Mouse (Mus musculus) ovary, postnatal 36 days (tissue): Measurements from ENCODE around the gene Tbx2.
A peak's percentile ranks its signal among the peaks of the same experiment; 100 is the strongest.

Experiments
- DNase-seq: peaks from one replicate; pipeline ENCODE4 v3.0.0; 2022; ENCODE audit warnings: low spot score, mixed read lengths

Gene Tbx2

DNA sequence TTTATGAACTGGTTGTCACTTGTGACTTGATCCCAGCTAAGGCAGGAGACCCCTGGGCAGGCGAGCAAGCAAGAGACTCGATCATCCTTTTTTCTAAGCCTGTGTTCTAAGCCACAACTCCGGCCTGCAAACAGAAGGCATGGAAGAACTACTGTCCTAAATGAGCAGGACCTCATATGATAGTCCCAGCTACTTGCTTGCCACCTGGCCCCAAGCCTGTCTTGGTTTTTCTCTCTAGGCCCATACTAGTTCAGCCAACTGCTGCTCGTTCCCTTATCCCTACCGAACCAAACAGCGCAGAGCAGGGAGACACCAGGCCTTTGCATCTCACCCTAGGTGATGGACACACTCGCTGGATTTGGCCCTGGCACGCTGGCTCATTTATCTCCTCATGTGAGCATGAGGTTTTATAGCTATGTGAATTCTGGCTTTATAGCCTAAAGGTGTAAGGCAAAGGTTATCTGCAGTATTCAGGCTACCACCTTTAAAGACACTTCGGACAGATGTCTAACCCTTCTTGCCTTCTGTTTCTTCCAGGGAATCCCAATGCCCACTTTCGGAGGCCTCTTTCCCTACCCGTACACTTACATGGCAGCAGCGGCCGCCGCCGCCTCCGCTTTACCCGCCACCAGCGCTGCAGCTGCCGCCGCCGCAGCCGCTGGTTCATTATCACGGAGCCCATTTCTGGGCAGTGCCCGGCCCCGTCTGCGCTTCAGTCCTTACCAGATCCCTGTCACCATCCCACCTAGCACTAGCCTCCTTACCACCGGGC, 7.9 kb downstream of the Tbx2 start:
- no peak for DNase-seq

DNA sequence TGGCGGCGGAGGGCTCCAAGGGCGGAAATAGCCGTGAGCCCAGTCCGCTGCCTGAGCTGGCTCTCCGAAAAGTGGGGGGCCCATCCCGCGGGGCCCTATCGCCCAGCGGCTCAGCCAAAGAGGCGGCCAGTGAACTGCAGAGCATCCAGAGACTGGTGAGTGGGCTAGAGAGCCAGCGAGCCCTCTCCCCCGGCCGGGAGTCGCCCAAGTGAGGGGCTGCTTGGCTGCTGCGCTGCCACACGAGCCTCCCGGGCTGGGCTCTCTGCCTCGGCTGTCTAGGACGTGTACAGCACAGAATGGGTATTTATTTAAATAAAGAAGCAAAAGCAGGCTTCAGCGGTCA, 8.4 kb downstream of the Tbx2 start:
- DNase-seq, result no peak

DNA sequence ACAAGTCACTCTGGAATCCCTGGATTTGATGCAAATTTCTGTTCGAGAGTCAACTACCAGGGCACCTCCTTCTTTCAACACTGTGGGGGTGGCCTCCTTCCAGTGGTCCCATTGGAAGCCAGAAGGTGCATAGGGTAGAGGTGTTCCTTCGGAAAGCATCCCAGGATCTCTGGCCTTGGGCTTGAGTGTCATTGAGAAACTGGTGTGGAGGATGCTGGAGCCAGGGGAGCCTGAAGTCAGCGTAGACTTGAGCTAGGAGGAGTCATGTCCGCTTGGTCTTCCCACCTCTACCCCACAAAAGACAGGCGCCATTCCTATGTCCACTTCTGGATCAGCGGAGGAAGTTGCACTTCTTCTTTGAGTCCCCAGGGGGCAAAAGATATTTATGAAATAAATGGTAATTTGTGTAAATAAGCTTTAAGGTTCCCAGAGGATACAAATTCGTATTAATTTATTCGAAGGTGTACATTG, 8.9 kb downstream of the Tbx2 start:
- no peak for DNase-seq

DNA sequence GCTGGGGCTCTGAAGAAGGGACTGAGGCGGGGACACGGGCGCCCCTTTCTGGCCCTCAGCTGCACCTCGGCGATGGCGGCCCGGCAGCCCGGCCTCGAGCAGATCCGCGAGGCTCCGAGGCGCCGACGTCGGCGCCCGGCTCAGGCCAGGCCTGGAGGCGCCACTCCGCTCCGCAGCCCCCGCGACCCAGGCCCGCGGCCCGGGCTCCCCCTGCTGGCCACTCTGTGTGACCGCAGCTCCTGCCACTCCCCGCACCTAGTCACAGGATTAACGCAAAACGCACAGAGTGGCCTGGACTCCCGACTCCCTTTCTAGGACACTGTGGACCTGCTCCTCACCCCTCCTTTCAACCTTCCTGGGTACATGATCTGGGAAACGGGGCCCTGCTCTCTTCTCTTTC, 9.6 kb downstream of the Tbx2 start:
- DNase-seq, result peak; percentile 82

DNA sequence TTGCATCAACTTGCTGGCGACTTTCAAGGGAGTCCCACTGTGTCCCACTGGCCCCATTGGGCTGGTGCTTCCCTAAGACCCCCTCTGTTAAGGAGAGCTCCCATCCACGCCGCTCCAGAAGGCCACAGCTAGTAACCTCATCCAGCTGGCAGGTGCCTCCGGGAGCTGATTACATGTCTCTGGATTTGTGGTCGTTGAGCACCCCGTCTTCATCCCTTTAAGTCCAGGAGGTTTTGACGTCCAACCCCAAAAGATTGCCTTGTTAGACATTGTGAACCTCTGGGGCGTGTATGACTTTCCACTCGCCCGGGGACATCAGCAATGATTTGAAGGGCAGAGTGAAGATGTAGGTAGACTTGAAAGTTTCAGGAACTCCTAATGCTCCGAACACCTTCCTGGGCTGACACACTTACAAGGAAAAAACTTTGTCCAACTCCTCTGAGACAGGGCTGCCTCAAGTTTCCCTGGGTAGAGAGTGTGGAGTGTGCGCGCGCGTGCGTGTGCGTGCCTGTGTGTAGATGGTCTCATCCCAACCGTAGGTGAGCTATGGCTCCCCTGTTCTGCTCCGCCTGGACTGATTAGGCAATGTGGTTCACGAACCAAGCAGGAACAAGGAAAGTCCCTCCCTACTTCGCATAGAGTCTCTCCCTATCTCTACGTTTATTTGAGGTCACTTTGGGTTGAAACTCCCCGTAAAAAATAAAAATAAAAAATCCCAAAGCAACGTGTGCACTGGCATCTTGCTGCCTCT, 10.4 kb downstream of the Tbx2 start:
- no peak for DNase-seq

DNA sequence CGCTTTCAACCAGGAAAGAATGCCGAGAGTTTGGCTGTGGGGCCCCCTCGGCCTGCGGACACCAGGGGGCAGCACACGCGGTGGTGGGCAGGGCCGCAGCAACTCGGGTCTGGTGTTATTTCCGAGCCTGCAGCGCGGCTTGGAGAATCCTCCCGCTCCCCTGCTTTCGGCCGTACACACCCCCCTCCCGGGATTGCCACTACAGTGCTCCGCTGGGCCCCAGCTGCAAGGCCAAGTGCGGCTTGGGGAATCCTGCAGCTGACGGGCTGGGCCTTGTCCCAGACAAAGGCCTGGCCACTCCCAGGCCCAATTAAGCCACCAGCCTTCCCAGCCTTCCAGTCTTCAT, 11.0 kb downstream of the Tbx2 start:
- peak; percentile 85 for DNase-seq

DNA sequence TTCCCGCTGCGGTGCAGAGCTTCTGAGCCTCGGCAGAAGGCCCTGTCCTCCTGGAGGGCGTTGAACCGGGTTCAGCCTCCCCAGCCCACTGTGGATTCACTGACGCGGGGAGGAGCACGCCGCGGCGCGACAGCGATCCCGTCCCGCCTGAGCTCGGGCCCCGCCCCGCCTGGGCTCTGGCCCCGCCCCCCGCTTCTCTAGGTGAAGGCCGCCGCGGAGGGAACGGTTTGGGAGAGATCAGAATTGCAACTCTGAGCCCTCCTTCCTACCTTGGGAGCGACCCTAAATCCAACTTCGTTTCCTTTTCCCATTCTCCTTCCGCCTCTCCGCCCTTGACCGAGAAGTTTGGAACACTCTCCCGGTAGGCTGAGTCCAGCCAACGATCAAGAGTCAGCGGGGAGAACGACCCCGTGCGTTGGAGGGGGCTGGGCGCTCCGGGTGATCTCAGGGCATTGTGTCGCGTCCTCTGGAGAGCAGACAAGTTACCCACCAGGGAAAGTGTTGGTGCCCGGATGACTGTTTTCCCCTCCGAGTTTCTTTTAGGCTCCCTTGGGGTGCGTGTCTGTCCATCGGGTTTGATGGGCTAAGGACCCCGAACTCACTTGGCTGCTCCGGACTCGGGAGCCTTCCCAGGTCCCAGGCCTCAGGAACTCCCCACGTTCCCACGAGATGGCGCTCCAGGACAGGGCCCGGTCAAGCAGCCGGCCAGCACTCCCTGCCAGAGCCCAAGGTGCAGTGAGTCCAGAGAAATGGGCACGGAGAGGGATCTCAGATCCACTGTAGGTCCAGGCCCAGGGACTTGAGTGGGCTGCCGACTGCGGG, 12.0 kb downstream of the Tbx2 start:
- DNase-seq, result peak; percentile 93

DNA sequence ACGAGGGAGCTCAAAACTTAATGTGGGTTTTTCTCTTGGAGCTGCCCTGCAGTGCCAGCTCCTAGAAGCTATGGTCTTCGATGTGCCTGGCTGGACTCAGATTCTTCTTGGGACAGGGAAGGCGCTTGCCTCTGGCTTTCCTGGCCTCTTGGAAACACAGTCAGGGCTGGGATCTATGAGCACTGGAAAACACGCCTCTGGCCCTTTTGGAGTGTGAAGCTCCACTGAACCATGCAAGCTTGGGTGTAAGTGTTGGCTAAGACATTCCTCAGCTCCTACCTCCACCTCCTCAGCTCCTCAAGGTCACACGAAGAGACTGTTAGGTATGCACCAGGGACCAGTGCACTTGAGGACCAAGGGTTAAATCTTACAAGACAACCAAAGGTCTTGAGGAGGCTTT, 12.6 kb downstream of the Tbx2 start:
- DNase-seq, result no peak

DNA sequence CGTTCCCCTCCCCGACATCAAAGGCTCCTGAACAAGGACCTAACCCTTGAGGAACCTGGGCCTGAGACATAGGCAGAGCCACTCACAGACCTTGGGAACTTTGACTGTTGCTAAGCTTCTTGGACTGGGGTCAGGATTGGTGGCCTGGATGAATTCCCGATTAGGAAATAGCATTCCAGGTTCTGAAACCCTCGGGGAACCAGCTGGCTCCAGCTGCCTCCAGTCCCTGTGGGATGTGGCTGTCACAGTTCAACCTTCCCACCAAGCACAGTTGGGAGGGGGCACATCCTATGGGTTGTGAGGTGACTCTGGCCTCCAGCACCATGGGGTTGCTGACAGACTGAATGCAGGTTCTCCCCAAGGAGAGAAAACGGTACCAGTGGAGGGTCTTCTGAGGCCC, 13.6 kb downstream of the Tbx2 start:
- no peak for DNase-seq

DNA sequence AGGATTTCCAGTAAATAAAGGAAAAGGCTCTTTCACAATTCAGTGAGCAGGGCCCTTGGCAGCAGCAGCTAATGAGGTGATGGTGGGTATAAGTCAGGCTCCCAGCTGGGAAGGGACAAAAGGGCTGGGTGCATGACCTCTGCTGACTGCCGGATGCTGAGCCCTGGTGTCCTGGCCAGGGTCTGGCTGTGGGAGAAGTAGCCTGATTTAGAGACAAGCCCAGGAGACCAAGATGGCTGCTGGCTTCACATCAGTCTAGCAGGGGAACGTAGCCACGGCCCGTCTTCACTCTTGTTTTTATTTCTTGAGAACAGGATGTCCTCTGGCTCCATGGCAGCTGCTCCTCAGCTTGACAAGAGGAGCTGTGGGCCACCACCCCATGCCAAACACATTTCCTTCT, 14.2 kb downstream of the Tbx2 start:
- DNase-seq, result no peak

DNA sequence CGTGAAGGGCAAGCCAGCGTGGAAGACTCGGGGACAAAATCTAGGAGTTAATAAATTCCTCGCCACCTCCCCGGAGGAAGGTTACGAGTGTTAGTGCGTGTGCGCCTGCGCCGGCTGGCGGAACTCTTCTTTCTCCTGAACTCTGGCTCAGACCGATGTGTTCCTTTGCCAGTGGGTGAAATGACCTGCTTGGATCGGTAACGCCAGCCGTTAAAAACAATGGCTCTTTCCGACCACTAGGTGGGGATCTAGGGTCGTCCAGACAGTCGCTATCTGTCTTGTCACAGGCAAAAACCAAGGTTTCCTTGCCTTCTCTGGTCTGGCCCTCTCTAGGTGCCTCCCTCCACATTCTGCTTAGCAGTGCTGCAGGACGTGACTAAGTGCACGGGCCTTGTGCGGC, 16.7 kb downstream of the Tbx2 start:
- peak; percentile 65 for DNase-seq

DNA sequence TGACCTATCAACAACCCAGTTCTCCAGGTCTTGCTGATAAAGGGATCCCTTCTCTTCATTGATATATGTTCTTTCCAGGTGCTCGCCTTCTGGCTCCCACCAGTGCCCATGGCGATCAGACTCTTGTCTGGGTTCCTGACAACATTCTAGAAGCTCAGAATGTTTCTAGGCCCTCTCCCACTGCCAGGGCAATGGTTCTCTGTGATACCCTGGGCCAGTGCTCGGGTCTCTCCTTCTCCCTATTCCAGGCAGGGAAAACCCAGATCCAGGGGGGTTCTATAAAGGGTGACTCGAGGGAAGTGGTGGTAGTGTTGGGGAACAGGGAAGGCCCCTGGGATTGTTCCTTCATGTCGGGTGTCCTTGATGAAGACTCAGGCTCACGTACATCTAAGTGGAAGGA, 17.9 kb downstream of the Tbx2 start, which contains the start of gene Gm11444:
TSS of gene Gm11444 (minus strand) at position 101 of the 400 bp plus-strand sequence.
- no peak for DNase-seq

DNA sequence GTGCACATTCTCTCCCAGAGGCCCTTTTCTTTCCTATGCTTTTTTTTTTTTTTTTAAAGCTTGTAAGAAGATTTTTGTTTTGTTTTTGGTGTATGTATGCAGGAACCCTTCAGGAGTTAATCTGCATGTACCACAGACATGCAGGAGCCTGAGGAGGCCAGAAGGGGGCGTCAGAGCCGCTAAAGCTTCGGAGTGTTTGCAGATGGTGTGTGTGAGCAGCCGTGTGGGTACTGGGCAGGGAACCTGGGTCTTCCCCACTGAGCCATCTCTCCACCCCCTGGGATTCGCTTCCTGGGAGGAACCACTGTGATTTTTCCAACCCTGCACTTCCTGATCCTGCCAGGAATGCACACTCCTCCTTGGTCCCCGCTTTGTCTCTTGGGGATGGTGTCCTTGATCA, 18.4 kb downstream of the Tbx2 start:
- DNase-seq, result peak; percentile 11

DNA sequence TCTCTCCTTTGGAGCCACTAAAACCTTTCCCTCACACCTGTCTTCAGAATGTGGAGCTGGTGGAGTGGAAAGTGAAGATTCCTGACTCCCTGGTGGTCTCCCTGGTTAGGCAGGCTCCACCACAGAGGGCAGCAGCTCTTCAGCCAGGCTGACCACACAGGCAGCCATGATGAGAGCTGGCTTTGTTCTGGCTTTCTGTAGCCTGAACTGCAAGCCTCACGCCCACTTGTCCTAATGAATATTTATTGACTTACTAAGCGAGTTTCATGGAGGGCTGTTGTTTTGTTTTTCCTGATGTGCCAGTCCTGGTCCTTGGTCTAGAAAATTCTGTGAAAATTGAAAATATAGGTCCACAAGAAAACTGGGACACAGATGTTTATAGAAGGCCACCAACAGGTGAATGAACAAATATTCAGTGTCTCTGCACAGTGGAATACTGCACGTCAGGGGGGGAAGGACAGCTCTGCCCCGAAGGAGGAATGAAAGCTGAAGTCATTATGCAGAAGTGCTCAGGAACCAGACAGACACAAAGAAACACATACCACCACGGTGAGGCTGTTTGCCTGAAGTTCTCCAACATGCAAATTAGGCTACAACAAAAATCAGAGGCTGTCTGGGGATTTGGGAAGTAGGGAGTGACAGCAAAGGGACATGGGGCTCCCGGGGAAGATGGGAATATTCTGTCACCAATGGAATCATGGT, 25.8 kb downstream of the Tbx2 start:
- DNase-seq, result no peak

DNA sequence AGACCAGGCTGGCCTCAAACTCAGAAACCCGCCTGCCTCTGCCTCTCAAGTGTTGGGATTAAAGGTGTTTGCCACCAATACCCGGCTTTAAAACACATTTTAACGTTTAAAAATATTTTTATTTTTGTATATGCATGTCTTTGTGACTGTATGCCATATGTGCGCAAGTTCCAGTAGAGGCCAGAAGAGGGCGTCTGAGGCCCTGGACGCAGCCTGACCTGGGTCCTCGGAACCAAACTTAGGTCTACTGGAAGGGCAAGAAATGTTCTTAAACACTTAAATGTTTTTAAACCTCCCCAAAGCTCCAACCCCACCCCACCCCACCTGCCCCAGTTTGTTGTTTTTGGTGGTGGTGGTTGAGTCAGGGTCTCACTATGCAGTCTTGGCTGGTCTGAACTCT, 32.0 kb downstream of the Tbx2 start:
- no peak for DNase-seq

DNA sequence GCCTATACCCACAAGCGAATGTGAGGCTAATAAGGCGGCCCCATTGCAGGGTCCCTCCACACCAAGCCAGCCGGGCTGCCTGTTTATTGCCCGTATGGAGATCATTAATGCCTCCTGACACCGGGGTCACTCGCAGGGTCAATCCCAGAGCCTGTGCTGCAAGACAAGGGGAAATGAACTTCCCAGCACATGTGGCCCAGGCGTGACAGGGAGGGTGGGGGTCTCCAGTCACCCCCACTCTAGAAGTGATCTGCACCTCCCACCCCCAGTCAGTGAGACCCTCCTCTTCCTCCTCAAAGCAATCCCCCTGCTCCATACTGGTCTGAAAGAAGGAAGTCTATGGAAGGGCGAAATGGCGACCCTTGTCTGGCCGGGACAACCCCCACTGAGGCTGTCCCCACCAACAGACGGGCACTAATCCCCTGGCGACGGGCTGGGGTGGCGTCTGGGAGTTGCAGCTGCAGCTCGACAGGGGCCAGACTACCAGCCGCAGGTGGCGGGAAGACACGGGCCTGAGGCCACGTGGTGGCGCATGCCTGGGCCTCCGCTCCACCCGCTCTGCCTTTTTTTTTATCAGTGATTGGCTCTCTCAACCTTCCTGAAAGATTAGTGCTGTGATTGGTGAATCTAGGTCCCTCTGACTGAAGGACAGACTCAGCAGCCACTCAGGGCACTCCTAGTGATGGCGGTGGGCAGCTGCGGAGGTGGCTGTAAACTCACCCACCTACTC, 43.9 kb downstream of the Tbx2 start:
- DNase-seq, result no peak

DNA sequence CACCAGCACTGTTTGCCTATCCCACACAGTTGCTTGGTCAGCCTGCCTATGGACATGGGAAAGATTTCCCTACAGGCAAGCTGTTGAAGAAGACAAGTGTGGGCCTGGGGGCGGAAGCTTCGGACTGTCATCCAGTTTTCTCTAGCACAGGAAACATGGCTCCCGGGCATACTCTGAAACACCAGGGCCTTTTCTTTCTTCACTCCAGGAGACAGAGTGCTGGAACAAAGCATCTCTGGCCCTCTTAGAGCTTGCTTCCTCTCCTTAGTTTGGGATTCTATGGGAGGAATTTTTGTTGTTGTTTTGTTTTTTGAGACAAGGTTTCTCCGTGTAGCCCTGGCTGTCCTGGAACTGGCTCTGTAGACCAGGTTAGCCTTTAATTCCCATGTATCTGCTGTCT, 52.1 kb downstream of the Tbx2 start:
- no peak for DNase-seq

DNA sequence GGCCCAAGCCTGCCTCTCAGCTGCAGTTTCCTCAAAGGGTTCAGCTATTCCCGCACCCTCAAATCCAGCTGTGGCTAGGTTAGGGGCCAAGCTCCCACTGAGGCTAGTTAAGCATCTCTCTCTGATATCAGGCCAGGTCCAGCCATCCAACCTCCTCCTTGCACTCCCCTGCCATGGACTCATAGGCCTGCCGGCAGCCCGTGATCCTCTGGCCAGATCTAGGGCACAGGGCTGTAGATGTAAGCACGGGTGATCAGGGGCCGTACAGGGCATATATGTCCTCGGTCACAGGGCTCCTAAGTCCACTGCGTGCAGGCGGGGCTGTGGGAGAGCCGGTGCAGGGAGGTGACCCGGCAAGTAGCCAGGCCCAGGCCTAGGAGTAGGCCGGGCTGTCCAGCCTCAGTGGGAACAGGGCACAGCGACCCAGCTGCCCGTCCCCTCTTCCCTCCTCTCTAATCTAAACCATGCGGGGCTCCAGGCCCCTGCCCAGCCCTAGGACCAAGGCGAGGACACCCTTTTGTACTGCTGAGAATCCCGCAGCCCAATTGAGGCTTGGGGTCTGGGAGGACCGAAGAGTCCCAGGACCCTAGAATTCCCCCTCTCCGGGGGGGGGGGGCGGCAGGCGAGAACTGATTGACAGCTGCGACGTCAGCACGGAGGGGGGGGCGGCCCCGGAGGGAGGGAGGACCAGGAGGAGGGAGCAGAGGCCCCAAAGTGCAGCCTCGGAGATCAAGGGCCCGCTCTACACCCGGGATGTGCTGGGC, 53.5 kb downstream of the Tbx2 start, which contains the start of gene Tbx4:
TSS of gene Tbx4 (plus strand) at position 758 of the 764 bp plus-strand sequence.
- no peak for DNase-seq

DNA sequence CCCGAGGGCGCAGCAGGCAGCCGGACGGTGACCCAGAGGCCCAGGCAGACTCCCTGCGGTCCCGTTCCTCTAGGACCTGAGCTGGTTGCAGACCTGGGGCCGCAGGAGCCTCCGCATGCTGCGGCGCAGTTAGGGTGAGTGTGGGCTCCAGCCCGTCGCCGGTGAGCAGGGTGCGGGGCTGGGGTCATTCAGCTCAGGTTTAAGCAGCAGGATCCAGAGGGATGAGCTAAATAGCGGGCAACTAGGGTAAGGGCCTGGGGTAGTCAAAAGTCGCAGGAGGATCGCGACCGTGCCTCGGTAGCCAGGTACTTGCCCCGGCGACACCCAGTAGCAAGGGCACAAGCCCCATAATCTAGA, 54.1 kb downstream of the Tbx2 start:
- no peak for DNase-seq

DNA sequence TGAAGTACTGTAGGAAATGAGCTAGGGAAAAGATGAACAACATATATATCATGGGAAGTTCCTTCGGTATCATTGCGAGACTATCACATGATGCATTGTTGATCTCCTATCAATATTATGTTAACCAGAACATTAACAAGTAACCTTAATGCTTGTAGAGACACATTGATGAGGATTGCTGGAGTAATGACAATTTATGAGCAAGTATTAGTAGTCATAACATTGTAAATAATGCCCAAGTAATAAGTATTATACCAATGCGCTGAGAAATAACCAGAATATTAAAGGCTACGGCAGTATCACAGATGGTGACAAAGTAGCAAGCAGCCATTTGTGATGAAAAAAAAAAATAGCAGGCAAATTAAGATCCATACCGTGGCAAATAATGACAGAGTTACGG, 54.9 kb downstream of the Tbx2 start:
- no peak for DNase-seq
